Mouse (Mus musculus) limb, embryonic 13.5 days (tissue): ENCODE measurements around the gene Hrh2. TPM values are rescaled to one million over a fixed set of nuclear protein-coding genes. Genes with fewer than 3 reads are reported as not detected.

Experiments used
- ATAC-seq: fragments of 200-750 bp; cut with Nextera tagmentation; 2 replicates; pipeline ENCODE4 v1.8.0; 2017; ENCODE audit warnings: low read depth, moderate number of reproducible peaks, moderate TSS enrichment; ENCODE audit not compliant: low FRiP score
- H3K27ac ChIP-seq: fragments of 300-500 bp; sonication (generic); 2 replicates; pipeline ENCODE4 v1.5.1; 2015; ENCODE audit warnings: inconsistent platforms, mild to moderate bottlenecking, moderate library complexity
- H3K27me3 ChIP-seq: fragments of 300-500 bp; sonication (generic); 2 replicates; pipeline ENCODE4 v1.6.1; 2015; ENCODE audit warnings: mild to moderate bottlenecking, inconsistent platforms
- H3K36me3 ChIP-seq: fragments of 300-500 bp; sonication (generic); 2 replicates; pipeline ENCODE4 v1.6.1; 2015; ENCODE audit warnings: inconsistent platforms, mild to moderate bottlenecking, moderate library complexity
- H3K4me1 ChIP-seq: fragments of 300-500 bp; sonication (generic); 2 replicates; pipeline ENCODE4 v1.6.1; 2015; ENCODE audit warnings: inconsistent platforms
- H3K4me2 ChIP-seq: fragments of 300-500 bp; sonication (generic); replicated peaks from 2 replicates; pipeline ENCODE4 v1.6.1; 2015; ENCODE audit warnings: inconsistent platforms, mild to moderate bottlenecking, moderate library complexity
- H3K4me3 ChIP-seq: fragments of 300-500 bp; sonication (generic); 2 replicates; pipeline ENCODE4 v1.5.1; 2015; ENCODE audit warnings: moderate library complexity, mild to moderate bottlenecking, inconsistent platforms
- H3K9ac ChIP-seq: fragments of 300-500 bp; sonication (generic); 2 replicates; pipeline ENCODE4 v1.6.1; 2015; ENCODE audit warnings: mild to moderate bottlenecking, inconsistent platforms
- H3K9me3 ChIP-seq: fragments of 300-500 bp; sonication (generic); 2 replicates; pipeline ENCODE4 v1.6.1; 2016; ENCODE audit warnings: inconsistent platforms
- WGBS: fragments of 180-500 bp; shearing (Covaris S2); methylation state at CpG from one replicate; pipeline ENCODE4 v1.1.7; 2015; 5-methylcytosine and 5-hydroxymethylcytosine counted together
- polyA plus RNA-seq: library from polyadenylated mRNA; unstranded; fragments of >200 nt; fragmentation: Nextera tagmentation; extraction: Ambion mirVana; gene quantifications from 2 replicates; pipeline ENCODE4 v1.2.1, GENCODE M21; 2015

Gene Hrh2
- polyA plus RNA-seq, 1 experiment from 2014 or later: 0.11 TPM

DNA sequence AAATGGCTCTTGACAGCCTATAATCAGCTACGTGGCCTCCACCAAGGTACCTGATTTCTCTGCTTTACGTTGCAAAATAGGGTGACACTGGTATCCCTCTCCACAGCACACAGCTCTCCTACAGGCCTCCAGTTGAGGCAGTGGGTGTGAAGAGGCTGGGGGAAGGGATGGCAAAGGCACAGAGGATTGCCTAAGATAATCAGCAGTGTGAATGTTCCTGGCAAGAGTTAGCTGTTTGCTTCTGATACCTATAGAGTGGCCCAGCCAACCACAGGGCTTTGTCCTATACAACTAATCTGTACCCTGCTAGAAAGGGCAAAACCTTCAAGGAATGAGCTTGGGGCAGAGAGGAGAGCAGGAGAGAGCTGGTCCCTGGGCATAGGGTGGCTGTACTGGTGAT, 11.5 kb downstream of the Hrh2 start:
- no peak overlapping the region for H3K27ac ChIP-seq
- no peaks in the 10 kb centered on the region for H3K4me1 ChIP-seq
- ATAC-seq: no peak
- H3K4me3 ChIP-seq: no peak overlapping the region
- H3K4me2 ChIP-seq: no peak overlapping the region
- no peak overlapping the region for H3K9ac ChIP-seq
- 0 out of 2 replicates have a peak, but pooled peaks cover 3% of the 10 kb centered on the region for H3K27me3 ChIP-seq
- no peaks in the 10 kb centered on the region for H3K9me3 ChIP-seq
- WGBS: 70% methylated on average over 2 of the region's 2 CpGs
- no peaks in the 10 kb centered on the region for H3K36me3 ChIP-seq

DNA sequence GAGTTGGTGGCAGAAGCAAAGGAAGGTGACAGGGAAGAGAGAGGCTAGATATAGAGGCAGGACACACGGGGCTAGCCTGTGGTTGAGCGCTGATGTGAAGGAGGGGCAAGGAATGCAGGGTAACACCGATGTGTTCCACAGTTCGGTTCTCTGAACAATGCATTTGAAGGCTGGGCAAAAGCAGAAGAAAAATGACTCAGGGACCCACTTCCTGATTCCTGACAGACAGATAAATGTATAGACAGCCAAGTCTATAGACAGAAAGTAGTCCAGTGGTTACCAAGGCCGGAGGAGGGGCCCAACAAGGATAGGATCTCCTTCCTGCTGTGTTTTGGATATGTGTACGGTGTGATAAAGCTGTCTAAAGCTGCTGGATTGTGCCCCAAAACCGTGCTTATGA, 13.3 kb downstream of the Hrh2 start:
- Histone ChIP-seq H3K4me1 (no peaks in the 10 kb centered on the region), H3K27ac (no peak overlapping the region), H3K4me3 (no peak overlapping the region), H3K9ac (no peak overlapping the region), H3K27me3 (0 out of 2 replicates have a peak, but pooled peaks cover 3% of the 10 kb centered on the region), H3K4me2 (no peak overlapping the region), H3K36me3 (no peaks in the 10 kb centered on the region), H3K9me3 (no peaks in the 10 kb centered on the region)
- 80% methylated on average over 7 of the region's 7 CpGs for WGBS
- ATAC-seq: no peak

DNA sequence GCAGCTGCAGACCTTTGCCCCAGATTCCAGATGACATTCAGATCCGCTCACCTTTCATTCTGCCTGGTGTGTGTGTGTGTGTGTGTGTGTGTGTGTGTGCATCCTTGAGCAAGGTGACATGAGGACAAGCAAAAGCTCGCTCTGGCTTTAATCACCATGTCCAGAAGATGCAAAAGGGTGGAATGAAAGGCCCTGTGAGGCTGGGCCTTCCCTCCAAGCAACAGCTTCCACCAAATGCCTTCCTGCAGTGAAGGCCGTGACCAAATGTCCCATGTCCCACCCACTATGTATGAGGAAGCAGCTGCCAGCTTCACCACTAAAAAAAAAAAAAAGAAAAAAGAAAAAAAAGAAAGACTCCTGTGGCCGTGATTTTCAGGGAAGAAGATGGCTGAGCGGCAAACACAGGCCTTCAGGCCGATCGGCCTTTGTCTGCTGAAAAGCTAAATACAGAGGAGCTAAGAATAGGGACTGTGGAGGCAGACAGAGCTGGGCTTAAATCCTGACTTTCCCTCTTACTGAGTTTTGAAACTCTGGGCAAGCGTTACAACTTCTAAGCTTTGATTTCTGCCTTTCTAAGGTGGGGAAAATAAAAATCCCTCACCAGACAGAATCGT, 14.3 kb downstream of the Hrh2 start:
- H3K4me1 ChIP-seq: no peaks in the 10 kb centered on the region
- H3K9ac ChIP-seq: no peak overlapping the region
- WGBS: 73% methylated on average over 9 of the region's 9 CpGs
- no peak overlapping the region for H3K4me2 ChIP-seq
- H3K36me3 ChIP-seq: no peaks in the 10 kb centered on the region
- no peaks in the 10 kb centered on the region for H3K9me3 ChIP-seq
- H3K27ac ChIP-seq: no peak overlapping the region
- ATAC-seq: no peak
- H3K4me3 ChIP-seq: no peak overlapping the region
- H3K27me3 ChIP-seq: 0 out of 2 replicates have a peak, but pooled peaks cover 7% of the 10 kb centered on the region

DNA sequence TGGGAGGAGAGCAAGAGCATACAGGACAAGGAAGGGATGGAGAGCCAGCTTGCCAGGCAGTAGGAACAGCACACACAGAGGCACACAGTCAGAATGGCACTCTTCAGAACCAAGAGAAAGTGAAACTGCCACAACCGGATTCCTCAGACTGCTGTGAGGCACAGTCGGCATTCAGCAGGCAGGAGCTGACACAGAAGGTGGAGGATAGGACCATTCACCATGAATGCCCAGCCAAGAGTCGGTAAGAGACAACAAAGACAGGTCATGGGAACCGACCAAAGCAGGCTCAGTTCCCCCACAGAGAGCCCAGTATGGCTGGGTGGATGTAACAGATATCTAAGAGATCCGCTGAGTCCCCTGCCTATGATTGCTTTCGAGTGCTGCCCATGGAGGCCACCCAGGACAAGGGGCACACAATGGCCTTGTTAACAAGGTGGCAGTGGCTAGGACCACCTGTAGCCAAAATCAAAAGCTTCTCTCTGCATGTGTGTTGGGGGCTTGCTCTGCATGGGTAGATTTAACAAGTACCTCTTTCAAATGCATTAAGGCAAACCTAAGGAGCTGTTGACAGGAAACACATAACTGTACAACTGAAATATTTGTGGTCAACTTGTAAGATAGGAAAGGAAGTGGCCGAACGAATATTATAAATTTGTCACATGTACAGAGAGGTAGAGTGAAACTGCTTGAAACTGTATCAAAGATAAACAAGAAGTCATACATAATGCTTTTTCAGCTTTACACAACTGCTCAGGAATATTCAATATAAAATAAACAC, 17.7 kb downstream of the Hrh2 start:
- no peaks in the 10 kb centered on the region for H3K9me3 ChIP-seq
- H3K27ac ChIP-seq: no peak overlapping the region
- no peaks in the 10 kb centered on the region for H3K36me3 ChIP-seq
- no peak overlapping the region for H3K4me3 ChIP-seq
- H3K27me3 ChIP-seq: 0 out of 2 replicates have a peak, but pooled peaks cover 7% of the 10 kb centered on the region
- no peak overlapping the region for H3K4me2 ChIP-seq
- ATAC-seq: no peak
- H3K4me1 ChIP-seq: peaks cover 4% of the 10 kb centered on the region; the same call in 1 of the 2 replicates
- 66% methylated on average over 8 of the region's 8 CpGs for whole genome bisulfite sequencing
- no peak overlapping the region for H3K9ac ChIP-seq

DNA sequence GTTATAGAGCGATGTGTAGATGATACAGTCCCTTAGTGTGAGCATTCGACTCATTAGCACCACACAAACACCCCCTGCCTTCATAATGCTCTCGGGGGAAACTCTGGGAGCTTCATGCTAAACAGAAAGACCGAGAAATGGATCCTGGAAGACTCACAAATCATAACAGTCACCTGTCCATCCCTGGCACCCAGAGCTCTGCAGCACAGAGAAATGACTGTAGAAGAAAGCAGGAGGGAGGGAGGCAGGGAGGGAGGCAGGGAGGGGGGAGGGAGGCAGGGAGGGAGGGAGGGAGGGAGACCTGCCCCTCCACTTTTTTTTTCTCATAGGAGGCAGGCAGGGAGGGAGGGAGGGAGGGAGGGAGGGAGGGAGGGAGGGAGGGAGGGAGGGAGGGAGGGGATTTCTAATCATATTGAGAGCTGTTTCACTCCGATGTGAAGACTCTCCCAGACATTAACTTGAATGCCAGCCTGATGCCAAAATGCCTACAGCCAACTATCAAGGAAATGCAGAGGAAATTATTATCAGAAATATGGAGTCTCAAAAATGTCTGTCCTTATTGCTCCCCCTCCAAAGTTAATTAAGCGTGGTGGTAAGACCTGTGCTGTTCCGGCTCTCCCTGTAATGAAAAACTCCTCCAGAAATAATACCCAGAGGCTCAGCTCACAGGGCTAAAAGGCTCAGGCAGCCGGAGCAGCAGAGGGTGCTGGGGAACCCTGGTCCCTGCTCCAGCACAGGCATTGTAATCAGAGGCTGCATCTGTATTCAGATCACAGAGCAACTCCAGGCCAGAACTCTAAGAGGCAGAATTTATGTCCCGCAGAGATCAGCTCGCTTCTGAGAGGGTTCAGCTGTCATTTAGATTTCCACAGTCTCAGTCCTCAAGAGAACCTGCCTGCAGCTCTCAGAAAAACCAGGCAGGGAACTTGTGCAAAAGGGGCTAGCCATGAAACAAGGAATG, 19.9 kb downstream of the Hrh2 start:
- no peaks in the 10 kb centered on the region for H3K9me3 ChIP-seq
- no peak overlapping the region for H3K27ac ChIP-seq
- peaks cover 4% of the 10 kb centered on the region; the same call in 1 of the 2 replicates for H3K4me1 ChIP-seq
- WGBS: 41% methylated on average over 10 of the region's 10 CpGs
- no peak overlapping the region for H3K4me2 ChIP-seq
- H3K36me3 ChIP-seq: no peaks in the 10 kb centered on the region
- no peak overlapping the region for H3K9ac ChIP-seq
- no peak for ATAC-seq
- H3K4me3 ChIP-seq: no peak overlapping the region
- H3K27me3 ChIP-seq: 0 out of 2 replicates have a peak, but pooled peaks cover 3% of the 10 kb centered on the region

DNA sequence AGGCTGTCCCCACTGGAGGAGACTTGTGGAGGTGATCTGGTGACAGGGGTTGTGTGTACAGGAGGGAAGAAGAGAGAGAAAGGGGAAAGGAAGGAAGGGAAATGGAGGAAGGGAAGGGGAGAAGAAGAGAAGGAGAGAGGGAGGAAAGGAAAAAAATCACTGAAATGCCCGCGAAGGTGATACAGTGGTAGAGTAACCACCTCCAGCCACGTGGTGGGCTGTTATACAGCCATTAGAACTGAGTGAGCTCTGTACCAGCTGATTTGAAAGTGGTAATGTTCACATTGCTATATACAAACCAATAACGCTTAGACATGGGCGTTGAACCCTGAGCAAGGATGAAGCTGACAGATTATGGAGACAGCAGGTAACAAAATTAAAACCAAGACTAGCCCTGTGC, 20.6 kb downstream of the Hrh2 start:
- Histone ChIP-seq H3K27me3 (0 out of 2 replicates have a peak, but pooled peaks cover 3% of the 10 kb centered on the region), H3K36me3 (no peaks in the 10 kb centered on the region), H3K4me1 (peaks cover 4% of the 10 kb centered on the region; the same call in 1 of the 2 replicates), H3K9ac (no peak overlapping the region), H3K4me3 (no peak overlapping the region), H3K27ac (no peak overlapping the region), H3K4me2 (no peak overlapping the region), H3K9me3 (no peaks in the 10 kb centered on the region)
- 61% methylated on average over 5 of the region's 5 CpGs for WGBS
- ATAC-seq: no peak

DNA sequence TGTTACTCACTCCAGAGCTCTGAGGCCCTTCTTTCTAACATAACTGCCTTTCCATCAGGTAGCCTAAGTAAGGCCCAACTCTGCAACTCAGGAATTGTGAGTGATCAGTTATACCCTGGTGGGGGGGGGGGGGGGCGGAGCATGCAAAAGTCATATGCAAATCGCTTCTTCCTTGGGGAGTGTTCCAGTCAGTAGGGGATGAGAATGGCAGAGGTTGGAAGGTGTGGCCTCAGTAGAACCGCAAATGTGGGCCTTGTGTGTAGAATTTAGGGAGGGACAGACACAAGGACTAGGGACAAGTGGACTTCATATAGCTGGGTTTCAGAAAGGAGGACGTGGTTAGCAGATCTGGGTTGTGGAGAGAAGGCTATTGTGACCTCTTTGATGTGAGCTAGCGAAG, 23.3 kb downstream of the Hrh2 start:
- Histone ChIP-seq H3K9ac (no peak overlapping the region), H3K27ac (no peak overlapping the region), H3K27me3 (peaks cover 10% of the 10 kb centered on the region; the same call in 1 of the 2 replicates), H3K4me1 (peaks cover 4% of the 10 kb centered on the region; the same call in 1 of the 2 replicates), H3K9me3 (no peaks in the 10 kb centered on the region), H3K4me3 (no peak overlapping the region), H3K4me2 (no peak overlapping the region), H3K36me3 (no peaks in the 10 kb centered on the region)
- WGBS: 69% methylated on average over 5 of the region's 5 CpGs
- no peak for ATAC-seq

DNA sequence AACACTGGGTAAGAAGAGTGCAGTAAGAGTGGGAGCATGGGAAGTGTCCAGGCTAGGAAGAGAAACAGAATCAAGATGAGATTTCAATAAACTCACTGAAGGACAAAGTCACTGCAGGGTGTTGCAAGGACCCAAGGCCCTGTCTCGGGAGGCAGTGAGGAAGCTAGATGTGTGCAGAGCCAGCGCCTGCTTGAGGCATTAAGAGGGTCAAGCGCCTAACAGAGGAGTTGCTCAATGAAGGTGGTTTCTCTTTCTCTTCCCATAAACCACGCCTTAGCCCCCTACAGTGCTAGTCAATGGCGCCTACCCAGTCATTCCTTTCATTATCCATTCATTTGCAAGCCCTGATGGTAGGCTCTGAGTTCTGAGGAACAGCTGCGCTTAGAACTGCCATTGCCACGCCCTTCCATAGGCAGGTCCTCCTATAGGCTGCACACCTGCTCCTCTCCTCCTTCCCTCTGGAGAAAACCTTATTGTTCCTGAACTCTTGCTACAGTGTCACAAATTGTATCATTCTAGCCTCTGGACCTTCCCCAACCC, 23.9 kb downstream of the Hrh2 start:
- Histone ChIP-seq H3K27ac (no peak overlapping the region), H3K4me1 (peaks cover 4% of the 10 kb centered on the region; the same call in 1 of the 2 replicates), H3K4me3 (no peak overlapping the region), H3K9ac (no peak overlapping the region), H3K27me3 (peaks cover 8% of the 10 kb centered on the region; the same call in 1 of the 2 replicates), H3K36me3 (no peaks in the 10 kb centered on the region), H3K9me3 (no peaks in the 10 kb centered on the region), H3K4me2 (no peak overlapping the region)
- ATAC-seq: no peak
- 42% methylated on average over 7 of the region's 7 CpGs for WGBS

DNA sequence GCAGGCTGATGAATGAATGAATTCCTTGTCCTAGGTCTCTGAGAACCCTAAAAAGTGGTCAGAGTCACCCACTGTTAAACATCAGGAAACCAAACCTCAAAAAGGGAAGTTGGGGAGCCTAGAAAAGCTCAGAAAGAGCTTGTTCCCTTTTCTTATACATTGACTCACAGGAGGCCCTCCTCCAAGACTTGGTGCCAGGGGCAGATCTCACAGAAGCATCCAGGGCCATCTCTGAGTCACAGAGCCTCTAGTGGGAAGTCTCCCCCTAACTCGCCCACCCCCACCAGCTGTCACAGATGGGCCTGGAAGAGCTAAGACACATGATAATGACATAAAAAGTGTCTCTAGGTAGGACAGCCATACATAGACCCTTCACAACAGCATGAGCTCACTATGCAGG, 26.4 kb downstream of the Hrh2 start:
- no peaks in the 10 kb centered on the region for H3K36me3 ChIP-seq
- no peaks in the 10 kb centered on the region for H3K4me1 ChIP-seq
- no peak overlapping the region for H3K4me3 ChIP-seq
- no peak overlapping the region for H3K9ac ChIP-seq
- no peaks in the 10 kb centered on the region for H3K9me3 ChIP-seq
- WGBS: 83% methylated on average over 1 of the region's 1 CpGs
- H3K4me2 ChIP-seq: no peak overlapping the region
- no peak for ATAC-seq
- H3K27me3 ChIP-seq: peaks cover 12% of the 10 kb centered on the region; the same call in 1 of the 2 replicates
- no peak overlapping the region for H3K27ac ChIP-seq

DNA sequence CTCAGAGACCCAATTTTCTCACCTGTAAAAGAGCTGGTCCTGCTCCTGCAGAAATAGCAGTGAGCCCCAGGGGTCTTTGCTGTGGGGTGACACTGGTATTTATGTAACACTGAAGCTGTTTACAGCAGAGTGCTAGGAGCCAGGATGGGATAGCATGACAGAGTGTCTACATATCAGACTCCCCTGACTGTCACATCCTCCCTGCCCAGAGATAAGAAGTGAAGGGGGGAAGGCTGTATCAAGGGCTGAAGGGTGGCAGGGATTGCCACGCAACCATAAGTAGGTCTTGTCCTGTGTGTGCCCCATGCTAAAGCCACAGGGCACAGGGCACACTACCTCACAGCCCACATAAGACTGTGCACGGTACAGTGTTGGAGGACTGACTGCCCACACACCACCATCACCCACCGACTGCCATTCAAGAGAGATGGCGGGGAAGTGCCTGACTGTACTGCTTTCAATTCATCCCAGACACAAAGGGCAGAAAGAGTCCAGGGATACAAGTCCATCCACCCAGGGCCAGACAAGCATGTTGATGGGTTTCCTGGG, 29.8 kb downstream of the Hrh2 start:
- H3K36me3 ChIP-seq: no peaks in the 10 kb centered on the region
- peaks cover 13% of the 10 kb centered on the region; the same call in 1 of the 2 replicates for H3K27me3 ChIP-seq
- H3K4me1 ChIP-seq: no peaks in the 10 kb centered on the region
- no peak overlapping the region for H3K27ac ChIP-seq
- H3K9me3 ChIP-seq: no peaks in the 10 kb centered on the region
- H3K4me2 ChIP-seq: no peak overlapping the region
- no peak for ATAC-seq
- no peak overlapping the region for H3K4me3 ChIP-seq
- H3K9ac ChIP-seq: no peak overlapping the region
- WGBS: 88% methylated on average over 4 of the region's 4 CpGs

DNA sequence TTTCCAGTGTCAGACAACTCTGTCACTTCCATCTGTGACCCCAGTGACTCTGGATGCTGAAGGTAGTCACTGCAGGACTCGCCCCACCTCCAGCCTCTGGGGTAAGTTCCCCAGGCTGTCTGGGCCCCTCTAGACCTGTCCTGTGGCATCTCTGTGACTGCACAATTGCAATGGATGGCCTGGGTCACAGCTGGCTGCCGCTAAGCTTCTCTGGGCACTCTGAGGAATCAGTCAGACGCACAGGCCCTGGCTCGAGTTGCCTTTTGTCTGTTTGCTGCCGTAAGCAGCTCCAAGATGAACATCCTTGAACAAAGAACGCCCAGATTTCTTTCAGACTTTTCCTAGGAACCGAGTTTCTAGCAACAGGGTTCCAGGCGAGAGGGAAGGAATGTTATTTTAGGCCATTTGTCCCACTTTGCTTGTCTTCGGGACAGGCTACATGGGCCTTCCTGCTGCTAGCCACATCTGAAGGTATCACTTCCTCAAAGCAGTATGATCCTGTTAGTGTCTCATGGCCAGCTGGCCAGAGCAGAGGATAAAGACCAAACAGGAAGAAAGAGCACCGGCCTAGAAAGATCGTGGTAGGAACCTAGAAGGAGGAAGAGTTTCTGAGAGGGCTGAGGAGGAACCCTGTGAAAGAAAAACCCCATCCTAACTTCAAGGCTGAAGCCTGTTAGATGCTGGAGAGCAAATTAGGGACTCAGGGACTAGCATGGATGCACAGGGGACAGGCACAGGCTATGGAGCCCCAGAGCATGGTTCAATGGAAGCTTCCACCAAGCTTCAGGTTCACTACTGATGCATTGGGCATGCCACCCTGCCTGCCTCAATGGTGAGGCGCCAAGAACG, 31.2 kb downstream of the Hrh2 start:
- no peaks in the 10 kb centered on the region for H3K9me3 ChIP-seq
- no peaks in the 10 kb centered on the region for H3K36me3 ChIP-seq
- H3K27me3 ChIP-seq: peaks cover 23% of the 10 kb centered on the region
- H3K9ac ChIP-seq: no peak overlapping the region
- no peak overlapping the region for H3K4me3 ChIP-seq
- H3K27ac ChIP-seq: no peak overlapping the region
- WGBS: 56% methylated on average over 13 of the region's 13 CpGs
- no peak for ATAC-seq
- H3K4me1 ChIP-seq: no peaks in the 10 kb centered on the region
- H3K4me2 ChIP-seq: no peak overlapping the region
